Mouse (Mus musculus) thymus, postnatal 14 days (tissue): ENCODE results near the gene Wbp2.
A peak's percentile ranks its signal among the peaks of the same experiment; 100 is the strongest.

ENCODE experiments used
- DNase-seq: peaks from one replicate; pipeline ENCODE4 v3.0.0; 2021

Wbp2 gene

DNA sequence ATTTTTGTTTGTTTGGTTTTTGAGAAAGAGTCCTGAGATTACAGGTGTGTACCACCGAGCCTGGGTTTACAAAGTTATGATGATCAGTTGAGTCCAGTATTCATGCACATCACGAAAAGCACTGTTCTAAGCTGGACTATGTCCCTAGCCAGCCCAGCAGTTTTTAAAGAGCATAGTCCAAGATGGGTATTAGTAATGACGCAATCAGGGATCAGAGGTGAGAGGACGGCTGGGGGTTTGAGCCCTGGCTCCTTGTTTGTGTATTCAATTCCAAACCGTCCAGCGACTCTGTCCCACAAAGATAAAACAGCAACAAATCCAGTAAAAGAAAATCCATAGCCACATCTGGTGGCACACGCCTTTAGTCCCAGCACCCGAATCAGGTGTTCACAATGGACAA is 1.4 kb upstream of the Wbp2 start:
- DNase-seq: no peak

DNA sequence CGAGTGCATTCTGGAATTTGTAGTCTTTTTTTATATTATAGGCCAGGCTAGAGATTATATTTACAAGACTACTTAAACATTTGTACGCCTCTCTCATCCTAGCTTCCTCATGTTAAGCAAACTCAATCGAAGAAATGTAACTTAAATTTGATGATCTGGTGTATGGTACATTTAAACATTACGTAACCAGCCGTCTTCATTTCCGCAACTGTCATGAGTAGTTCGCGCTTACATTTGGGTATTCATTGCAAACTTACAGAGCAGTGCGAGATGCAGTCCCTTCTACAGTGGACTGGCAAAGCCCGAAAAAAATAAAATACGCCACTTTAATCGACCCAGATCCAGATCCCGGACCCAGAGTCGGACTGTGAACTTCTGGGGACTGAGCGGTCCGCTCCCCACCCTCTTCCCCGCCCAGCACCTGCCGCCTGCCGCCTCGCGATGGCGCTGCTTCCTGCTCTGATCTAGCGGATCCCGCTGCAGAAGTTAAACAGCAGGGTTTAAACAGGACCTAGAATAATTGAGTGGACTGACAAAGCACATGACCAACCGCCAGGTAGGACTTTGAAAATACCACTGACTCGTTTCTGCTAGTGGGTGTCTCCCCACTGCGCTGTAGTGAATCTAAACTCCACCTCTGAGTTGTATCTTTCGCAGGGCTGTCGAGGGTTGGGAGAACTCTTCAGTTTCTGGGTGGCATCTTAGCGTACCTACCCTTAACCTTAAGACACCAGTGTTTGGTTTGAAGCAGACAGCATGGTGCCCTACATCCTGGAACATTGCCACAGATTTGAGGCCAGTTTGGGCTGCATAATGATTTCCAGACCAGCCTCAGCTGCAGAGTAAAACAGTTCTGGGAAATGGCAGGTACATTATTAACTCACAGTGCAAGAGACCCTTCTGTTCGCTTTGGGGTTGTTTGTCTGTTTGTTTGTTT is 667 bp upstream of the Wbp2 start:
- peak; percentile 92 for DNase-seq

DNA sequence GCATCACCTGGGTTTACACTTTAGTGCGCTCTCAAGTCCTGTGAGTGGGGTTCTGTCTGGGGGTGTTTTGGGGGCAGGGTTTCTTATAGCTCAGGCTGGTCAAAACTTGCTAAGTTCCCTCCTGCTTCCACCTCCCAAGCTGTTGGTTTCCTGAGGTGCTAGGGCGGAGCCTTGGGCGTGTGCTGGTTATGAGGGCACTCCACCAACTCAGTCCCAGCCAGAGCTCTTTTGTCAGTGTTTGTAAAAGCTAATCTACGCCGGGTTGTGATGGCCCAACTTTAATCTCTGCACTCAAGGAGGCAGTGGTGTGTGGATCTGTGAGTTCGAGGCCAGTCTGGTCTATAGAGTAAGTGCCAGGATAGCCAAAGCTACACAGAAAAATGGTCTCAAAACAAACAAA is 2.6 kb downstream of the Wbp2 start:
- no peak for DNase-seq

DNA sequence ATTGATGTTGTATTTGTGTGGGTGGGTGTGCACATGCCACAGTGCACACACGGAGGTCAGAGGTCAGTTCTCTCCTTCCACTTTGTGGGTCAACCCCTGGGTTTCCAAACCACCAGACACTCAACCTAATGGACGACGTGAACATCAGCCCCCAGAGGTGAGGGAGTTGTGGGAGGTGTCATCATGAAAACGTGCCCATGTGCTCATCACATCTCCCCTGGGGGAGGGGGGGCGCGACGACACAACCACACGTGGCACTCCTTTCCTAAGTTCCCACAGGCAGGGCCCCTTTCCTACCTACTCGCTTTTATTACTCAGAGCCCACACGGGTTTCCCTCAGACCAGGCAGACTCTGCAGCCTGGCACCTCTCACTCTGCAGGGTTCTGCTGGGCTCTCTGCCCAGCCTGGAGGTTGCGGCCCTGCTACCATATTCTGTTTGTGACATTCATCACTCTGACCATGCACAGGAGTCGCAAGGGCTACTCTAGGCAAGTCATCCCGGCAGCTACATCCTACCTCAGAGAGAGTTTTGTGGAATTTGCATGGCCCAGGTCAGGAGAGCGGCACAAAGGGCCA is 3.6 kb downstream of the Wbp2 start:
- DNase-seq: no peak

DNA sequence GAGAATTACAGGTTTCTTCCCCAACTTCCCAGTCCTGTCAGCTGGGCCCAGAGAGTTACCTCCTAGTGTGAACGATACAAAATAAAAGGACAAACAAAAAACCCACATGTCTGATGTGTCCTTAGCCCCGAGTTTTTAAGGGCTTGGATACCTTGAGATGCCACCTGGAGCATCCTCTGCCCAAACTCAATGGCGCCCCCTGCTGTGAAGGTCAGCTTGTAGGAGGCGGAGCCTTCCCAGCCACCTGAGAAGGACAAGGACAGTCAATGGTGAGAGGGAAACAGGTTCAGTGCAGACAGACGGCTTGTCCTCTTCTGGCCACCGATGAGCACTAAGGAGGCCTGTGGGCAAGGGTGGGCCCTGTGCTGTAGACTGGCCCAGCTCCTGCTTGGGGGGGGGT is 5.7 kb downstream of the Wbp2 start:
- DNase-seq: peak; percentile 87

DNA sequence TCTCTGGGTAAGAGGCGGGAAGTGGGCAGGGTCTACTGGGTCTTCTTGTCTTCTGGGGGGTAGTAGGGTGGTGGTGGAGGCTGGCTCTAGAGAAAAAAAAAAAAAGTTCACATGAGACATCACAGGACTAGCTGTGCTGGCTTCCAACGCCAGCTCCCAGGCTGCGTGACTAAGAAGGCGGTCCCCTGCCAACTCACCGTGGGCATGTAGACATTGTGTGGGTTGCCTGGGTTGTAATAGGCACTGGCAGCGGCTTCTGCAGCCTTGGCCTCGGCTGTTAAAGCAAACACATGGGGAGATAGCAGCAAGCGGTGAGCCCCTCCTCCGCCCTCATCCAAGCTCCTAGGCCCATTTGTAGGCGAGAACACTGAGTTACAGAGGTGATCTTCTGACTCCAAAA is 7.3 kb downstream of the Wbp2 start:
- no peak for DNase-seq

DNA sequence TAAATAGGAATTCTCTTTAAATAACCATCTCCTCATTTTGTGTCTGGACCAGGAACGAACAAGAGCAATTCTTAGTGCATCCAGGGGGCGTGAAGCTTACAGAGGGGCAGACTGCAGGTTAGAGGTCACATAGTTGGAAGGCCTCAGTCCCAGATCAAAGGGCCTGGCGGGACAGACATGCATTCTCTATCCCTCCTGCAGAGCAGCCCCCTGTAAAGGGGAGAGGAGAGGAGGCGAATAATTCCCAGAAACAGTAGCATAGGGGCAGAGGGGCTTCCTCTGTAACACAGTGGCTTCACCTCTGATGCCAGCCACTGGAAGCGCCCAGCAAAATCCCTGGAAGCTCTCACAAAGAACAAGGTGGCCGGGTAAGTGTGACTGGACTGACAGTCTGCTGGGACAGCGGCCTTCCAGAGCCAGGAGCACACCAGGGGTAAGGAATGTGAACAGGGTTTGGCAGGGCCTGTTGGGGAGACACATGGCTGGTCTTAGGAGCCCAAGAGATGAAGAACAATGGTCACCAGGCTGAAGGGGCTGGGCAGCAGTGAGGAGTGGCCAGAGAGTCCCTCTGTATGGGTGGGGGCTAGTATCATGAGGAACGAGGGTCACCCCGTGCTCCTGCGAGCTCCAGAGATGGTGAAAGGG is 8.0 kb downstream of the Wbp2 start:
- peak; percentile 49 for DNase-seq

DNA sequence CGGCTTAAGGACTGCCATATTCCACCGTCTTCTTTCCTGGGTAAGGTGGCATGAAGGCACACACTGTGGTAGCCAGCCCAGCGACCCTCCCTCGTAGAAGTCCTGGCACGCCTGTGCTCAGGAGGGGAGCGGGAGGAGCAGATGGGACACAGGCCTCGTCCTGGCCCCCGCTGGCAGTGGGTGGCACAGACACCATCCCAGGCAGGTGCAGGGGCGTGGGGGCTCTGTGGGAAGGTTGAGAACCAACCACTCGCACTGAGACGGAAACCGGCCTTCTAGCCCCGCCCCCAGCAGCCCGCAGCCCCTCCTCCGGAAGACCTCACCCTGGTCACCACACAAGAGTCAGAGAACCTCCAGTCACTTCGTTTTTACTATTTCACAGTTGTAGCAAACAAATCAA is 8.6 kb downstream of the Wbp2 start:
- peak; percentile 96 for DNase-seq

DNA sequence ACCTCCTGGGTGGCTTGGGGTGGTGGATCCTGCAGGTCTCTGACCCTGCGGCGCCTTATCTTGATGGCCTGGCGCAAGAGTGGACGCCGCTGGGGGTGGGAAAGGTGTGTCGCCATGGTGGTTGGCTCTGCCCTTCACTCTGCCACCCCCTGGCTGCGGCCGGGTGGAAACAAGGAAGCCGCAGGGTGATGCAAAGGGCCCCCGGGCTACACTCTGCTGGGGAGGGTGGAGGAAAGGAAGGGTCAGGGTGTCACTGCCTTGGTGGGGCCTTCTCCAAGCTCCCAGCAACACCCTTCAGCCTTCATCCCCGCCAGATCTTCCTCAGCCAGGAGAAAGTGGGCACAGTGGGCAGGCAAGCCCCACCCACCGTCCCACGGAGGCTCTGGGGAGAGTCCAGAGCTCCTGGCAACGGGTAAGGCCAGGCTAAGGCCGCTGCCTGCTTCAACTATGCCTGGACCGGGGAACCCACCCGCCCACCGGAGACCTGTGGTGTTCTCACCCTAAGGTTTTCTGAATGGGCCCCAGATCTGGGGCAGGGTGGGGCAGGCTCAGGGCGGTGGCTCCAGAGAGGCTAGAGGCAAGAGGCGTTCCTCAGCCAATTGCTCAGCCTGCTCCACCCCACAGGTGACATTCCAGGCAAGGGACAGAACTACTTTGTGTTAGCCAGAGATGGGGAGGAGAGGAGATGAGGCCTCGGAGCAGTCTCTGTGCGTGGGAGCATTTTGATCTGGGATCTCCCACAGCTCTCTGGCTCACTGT is 9.2 kb downstream of the Wbp2 start, which contains the start of gene Unc13d:
TSS of gene Unc13d (minus strand) at position 516 of the 759 bp plus-strand sequence.
- DNase-seq: peak; percentile 84

DNA sequence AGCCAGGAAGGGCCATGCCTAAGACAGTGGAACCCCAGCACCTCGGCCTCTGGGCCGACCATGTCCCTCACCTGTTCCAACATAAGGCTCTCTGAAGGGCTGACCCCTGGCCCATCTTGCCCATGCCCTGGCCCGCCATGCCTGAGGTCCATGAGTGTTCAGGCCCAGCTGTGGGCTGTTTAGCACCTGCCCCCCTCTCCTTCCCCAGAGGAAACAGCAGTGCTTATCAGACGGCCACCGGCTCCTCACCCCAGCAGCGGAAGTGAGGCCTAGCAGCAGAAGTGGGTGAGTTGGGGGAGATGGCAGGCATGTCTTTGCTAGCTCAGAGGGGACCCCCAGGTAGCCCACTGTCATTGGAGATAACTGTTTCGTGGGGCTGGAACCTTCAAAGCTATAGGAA is 10.0 kb downstream of the Wbp2 start:
- peak; percentile 84 for DNase-seq

DNA sequence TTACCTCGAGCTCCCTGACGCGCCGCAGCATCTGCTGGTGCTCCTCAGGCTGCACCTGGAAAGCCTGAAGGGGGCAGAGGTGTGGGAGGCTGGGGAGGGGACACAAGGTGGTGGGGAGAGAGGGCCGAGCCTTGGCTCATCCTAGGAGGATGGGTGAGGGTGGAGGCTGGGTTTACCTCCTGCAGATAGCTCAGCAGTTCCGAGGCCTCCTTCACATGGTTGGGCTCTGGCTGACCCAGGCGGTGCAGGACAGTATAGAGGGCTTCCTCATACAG is 10.6 kb downstream of the Wbp2 start:
- DNase-seq: peak; percentile 52

DNA sequence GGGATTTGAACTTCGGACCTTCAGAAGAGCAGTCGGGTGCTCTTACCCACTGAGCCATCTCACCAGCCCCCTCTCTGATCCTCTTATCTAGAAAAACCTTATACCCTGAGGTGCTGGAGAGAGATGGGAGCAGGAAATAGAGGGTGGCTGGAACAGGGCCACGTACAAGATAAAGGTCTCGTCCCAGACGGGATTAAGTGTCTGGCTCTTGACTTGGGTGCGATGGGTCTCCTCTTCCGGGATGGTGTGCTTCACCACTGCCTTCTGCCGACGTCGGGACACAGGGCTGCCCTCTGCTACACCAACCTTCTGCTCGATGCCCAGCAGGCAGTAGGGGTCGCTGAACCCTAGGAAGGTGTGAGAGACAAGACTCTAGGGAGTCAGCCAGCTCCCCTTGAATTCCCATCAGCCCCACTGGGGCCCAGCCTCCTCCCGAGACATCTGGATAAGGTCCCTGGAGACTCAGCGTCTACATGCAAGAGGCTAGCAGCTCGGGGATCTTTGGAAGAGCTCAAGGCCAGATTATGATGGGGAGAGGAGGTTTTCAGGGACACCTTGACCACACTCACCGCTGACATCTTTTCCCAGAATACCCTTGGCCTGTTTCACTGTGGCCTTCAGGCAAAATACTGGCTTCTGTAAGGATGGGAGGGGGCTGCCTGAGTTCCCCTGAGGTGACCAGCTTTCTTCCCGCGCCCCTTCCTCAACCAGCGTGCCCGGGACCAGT is 11.1 kb downstream of the Wbp2 start:
- DNase-seq: peak; percentile 27

DNA sequence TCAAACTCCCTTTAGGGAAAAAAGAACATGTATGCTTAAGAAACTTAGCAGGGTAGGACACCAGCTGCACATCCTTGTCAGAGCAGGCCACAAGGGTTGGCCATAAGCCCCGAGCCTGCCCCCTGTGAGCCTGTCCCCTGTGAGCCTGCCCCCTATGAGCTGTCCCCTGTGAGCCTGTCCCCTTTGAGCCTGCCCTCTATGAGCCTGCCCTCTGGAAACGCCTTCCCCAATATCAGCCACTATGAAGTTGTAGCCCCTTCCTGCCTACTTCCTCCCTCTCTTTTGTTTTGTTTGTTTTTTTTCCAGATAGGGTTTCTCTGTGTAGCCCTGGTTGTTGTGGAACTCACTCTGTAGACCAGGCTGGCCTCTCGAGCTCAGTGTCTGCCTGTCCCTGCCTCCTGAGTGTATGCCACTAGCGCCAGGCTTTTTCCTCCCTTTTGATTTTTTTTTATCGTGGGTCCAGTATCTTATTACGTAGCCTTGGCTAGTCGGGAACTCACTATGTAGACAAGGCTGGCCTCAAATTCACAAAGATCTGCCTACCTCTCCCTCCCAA is 12.3 kb downstream of the Wbp2 start:
- no peak for DNase-seq

DNA sequence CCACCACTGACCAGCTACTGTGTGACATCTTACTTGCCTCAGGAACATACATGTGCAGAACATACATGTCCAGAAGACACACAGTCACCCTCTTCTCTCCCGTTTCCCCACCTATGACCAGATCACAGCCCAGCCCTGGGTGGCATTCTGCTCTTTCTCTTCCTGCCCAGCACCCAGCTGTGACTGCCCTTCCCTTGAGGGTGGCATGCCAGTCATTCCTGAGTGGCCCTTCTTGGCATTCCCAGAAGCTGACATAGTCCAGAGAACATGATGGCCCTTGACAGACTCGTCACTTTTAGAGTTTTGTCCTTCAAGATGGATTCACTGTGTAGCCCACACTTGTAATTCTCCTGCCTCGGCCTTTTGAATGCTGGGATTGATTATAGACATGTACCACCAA is 14.2 kb downstream of the Wbp2 start:
- DNase-seq: no peak

DNA sequence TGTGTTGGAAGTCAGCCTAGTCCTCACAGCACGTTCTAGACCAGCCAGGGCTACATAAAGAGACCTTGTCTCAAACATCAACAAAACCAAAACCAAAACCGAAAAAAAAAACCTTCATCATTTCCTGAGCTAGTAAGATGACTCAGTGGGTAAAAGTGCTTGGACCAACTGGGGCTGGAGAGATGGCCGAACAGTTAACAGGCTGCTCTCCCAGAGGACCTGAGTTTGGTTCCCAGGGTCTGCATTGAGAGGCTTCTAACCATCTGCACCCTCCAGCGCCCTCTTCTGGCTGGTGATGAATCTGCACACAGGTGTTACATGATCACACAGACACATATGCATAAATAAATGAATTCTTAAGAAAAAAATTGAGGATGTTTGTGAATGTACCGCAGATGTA is 15.3 kb downstream of the Wbp2 start:
- DNase-seq: peak; percentile 64

DNA sequence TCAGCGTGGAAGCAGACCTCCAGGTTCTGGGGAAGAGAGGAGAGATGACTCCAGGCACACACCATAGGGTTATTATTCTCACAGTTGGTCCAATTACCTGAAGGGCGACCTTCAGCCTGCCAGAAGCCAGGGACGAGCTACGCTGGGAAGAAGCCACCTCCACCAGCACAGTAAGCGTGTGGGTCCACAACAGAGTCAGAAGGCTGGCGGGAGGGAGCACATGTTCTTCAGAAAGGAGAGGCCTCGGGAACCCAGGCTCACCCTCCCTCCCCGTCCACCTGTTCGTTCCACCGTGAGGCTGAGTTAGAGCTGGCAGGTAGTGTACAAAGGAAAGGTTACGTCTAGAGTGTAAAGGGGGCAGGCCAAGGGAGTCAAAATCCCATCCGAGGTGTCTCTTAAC is 21.4 kb downstream of the Wbp2 start:
- DNase-seq: no peak

DNA sequence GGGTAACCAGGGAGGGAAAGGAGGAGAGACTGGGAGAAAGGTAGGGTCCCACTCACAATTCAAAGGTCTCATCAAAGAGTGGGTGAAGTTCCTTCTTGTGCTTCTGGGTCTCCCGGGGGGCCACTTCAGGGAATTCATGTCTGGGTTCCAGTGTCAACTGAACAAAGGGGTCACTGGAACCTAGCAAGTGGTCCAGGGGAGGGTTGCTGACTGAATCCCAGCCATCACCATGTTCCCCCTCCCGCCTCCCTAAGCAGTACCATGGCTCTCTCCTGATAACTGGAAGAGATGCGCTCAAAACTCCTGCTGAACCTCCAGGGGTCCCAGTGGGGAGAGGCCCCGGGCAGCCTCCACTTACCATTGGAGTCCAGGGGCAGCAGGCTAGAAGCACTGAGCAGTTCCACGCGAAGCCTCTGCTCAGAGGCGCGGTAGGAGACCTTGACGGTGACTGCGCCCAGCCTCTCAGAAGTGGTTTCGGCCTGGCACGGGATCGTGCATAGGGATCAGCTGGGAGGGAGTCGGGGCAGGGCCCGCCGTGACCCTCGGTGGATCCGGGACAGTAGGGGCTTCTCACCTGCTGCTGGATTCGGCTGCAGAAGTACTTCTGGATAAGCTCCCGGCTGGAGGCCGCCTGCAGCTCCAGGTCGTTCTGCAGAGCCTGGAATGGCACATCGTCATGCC is 22.5 kb downstream of the Wbp2 start:
- no peak for DNase-seq

DNA sequence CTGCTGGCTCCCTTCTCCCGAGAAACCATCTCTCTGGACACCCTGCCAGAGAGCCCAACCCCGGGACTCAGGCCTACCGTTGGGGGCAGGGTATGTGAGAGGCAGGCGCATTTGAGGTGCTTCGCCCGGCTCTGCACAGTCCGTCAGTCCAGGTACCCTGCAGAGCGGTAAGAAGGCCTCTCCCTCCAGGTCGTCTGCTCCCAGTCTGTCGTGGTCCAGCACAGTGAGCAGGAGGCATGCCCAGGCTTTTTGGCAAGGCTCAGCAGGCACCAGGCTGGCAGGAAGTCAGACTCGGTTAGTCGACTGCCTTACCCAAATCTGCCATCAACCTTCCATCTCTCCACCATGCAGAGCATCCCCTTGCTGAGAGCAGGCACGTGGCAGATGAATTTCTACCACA is 23.2 kb downstream of the Wbp2 start:
- no peak for DNase-seq

DNA sequence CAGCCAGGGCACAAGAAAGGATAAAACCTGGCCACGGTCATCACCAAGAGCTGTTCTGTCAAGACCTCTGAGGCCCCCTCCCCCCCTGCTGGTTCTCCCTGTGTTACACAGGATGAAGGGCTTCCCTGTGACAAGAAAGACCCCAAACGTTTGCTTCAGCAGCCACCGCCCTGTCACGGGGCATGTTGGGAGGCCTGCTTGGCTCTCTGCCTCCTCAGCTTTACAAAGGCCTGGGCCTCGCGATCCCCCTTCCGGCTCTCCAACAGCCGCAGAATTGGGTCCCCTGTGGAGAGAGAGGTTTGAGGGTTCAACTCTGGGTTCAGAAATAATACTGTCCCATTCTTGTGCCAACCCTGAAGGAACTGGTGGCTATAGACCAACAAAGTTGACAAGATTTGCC is 24.3 kb downstream of the Wbp2 start:
- no peak for DNase-seq

DNA sequence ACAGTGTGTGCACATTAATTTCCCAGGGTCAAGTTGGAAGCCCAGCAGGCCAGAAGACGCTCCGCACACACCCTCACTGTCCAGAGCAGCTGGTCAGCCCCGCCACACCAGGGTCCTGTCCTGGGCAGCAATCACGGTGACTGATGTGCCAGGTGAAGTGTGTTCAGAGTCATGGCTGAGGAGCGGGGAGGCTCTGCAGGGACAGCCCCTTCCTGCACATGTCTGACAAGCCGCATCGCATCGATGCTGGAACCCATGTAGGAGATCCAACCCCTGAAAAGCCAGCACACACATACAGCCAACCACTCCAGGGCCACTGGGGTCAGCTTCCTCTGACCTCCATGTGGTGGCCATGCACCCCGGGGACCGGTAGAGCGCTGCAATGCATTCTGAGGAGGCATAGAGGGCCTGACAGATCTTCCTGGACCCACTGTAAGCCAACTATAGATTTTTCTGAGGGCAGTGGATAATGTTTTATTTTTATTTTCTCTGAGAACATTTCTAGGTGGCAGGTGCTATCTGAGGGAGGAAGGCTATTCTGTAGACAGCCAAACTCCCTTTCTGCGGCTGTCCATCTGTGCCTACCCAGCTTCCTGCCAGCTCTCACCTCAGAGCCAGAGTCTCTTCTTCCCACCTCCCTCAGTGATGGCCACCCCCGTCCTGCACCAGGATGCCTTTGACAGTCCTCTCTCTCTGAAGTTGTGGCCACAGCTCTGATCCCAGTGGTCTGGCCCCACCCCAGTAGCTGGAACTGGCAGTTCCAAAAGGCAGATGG is 25.0 kb downstream of the Wbp2 start:
- no peak for DNase-seq

DNA sequence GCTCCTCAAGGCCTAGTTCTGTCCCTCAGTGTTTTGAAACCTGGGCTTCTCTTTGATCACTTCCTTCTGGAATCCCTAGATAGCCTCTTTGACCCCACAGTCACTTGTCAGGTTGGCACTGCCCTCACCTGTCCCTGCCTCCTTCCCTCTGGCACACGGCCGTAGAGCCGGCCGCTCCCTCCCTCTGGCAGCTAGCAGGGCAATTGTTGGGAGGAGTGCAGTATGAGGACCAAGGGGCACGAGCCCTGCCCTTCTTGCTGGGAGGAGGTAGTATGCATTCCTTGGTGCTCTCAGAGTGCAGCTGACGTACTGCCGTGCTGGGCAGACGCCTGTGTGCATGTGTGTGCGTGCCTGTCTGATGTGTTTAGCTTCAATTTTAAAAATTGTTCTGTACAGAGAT is 26.2 kb downstream of the Wbp2 start:
- DNase-seq: no peak
